In genomic region chr16:13117299-13117966, GRCm38 (mm10) we compare ENCODE assay signal across 8 mouse cellular contexts. TPM values are rescaled to one million over a fixed set of nuclear protein-coding genes. Genes with fewer than 3 reads are reported as not detected.
A peak's percentile ranks its signal among the peaks of the same experiment; 100 is the strongest.
DNase-seq lines count a peak whose midpoint lies in the region; ATAC-seq and TF ChIP-seq lines count a peak whose summit lies in the region.

No protein-coding gene starts in this region.

- H3K36me3 ChIP-seq in embryonic facial prominence, embryonic 15.5 days: peaks cover 38% of the 10 kb centered on the region
- H3K36me3 ChIP-seq in midbrain, embryonic 11.5 days (ENCODE audit: control insufficient read depth, insufficient read depth, low read length): peaks cover 6% of the 10 kb centered on the region; the same call in 1 of the 2 replicates
- H3K36me3 ChIP-seq in stomach, postnatal 0 days (ENCODE audit: control insufficient read depth, insufficient read depth, low read length): peaks cover 20% of the 10 kb centered on the region

- peak; percentile 77 for ATAC-seq in embryonic facial prominence, embryonic 15.5 days (ENCODE audit: insufficient number of reproducible peaks, low FRiP score, low TSS enrichment, low read depth)
- peak; percentile 84 for ATAC-seq in midbrain, embryonic 11.5 days (ENCODE audit: low FRiP score)
- ATAC-seq in stomach, postnatal 0 days (ENCODE audit: low FRiP score, low TSS enrichment): peak; percentile 85

- whole genome bisulfite sequencing in embryonic facial prominence, embryonic 15.5 days: 60% methylated on average over 9 of the region's 9 CpGs
- WGBS in midbrain, embryonic 11.5 days: 71% methylated on average over 9 of the region's 9 CpGs
- WGBS in stomach, postnatal 0 days: 53% methylated on average over 9 of the region's 9 CpGs

- H3K9ac ChIP-seq in embryonic facial prominence, embryonic 15.5 days: no peak overlapping the region
- no peak overlapping the region for H3K9ac ChIP-seq in midbrain, embryonic 11.5 days (ENCODE audit: low read length)
- H3K9ac ChIP-seq in stomach, postnatal 0 days (ENCODE audit: low read length): no peak overlapping the region

- no peaks in the 10 kb centered on the region for H3K27me3 ChIP-seq in embryonic facial prominence, embryonic 15.5 days
- no peaks in the 10 kb centered on the region for H3K27me3 ChIP-seq in midbrain, embryonic 11.5 days (ENCODE audit: control insufficient read depth, insufficient read depth, low read length)
- H3K27me3 ChIP-seq in stomach, postnatal 0 days (ENCODE audit: control insufficient read depth, insufficient read depth, low read length): no peaks in the 10 kb centered on the region

- peak; percentile 55 to 71 for DNase-seq in layer of hippocampus, adult 2 months (ENCODE audit: low spot score in 2 of 2)
- DNase-seq in layer of hippocampus, adult 8-10 months (ENCODE audit: low spot score in 2 of 2): no peak
- DNase-seq in heart, postnatal 4 days: peak; percentile 54
- DNase-seq in layer of hippocampus, postnatal 10 days (ENCODE audit: low spot score in 2 of 2): peak; percentile 30 to 52
- DNase-seq in midbrain, embryonic 11.5 days (ENCODE audit: low spot score, missing footprints): peak; percentile 91
- DNase-seq in stomach, postnatal 0 days (ENCODE audit: low spot score): peak; percentile 35

- H3K27ac ChIP-seq in layer of hippocampus, adult 2 months: no peak overlapping the region
- H3K27ac ChIP-seq in bone marrow macrophage, adult 2 months (ENCODE audit: insufficient read depth, low read depth, low read length): no peak overlapping the region
- no peak overlapping the region for H3K27ac ChIP-seq in embryonic facial prominence, embryonic 15.5 days (replicated peaks)
- no peak overlapping the region for H3K27ac ChIP-seq in midbrain, embryonic 11.5 days (ENCODE audit: low read depth, low read length)
- no peak overlapping the region for H3K27ac ChIP-seq in stomach, postnatal 0 days (replicated peaks)

- H3K4me1 ChIP-seq in bone marrow macrophage, adult 2 months (ENCODE audit: control insufficient read depth, insufficient read depth, low read length): peaks cover 4% of the 10 kb centered on the region; the same call in 1 of the 2 replicates
- H3K4me1 ChIP-seq in embryonic facial prominence, embryonic 15.5 days: 0 out of 2 replicates have a peak, but pooled peaks cover 7% of the 10 kb centered on the region
- H3K4me1 ChIP-seq in midbrain, embryonic 11.5 days (ENCODE audit: control insufficient read depth, insufficient read depth, low read length): no peaks in the 10 kb centered on the region
- no peaks in the 10 kb centered on the region for H3K4me1 ChIP-seq in stomach, postnatal 0 days (replicated peaks; ENCODE audit: control insufficient read depth, insufficient read depth)

- TF ChIP-seq CTCF in layer of hippocampus, adult 2 months (conservative IDR thresholded peaks at IDR 0.05): peak; percentile 91
- peak; percentile 55 for TF ChIP-seq CTCF in bone marrow macrophage, adult 2 months (IDR thresholded peaks at IDR 0.05; ENCODE audit: low read depth, low read length)
- TF ChIP-seq CTCF in stomach, postnatal 0 days (IDR thresholded peaks at IDR 0.05; ENCODE audit: low read depth): peak; percentile 87

- H3K4me3 ChIP-seq in layer of hippocampus, adult 2 months: no peak overlapping the region
- no peak overlapping the region for H3K4me3 ChIP-seq in bone marrow macrophage, adult 2 months (ENCODE audit: insufficient read depth, low read length)
- no peak overlapping the region for H3K4me3 ChIP-seq in embryonic facial prominence, embryonic 15.5 days (replicated peaks)
- no peak overlapping the region for H3K4me3 ChIP-seq in midbrain, embryonic 11.5 days (ENCODE audit: low read depth, low read length)
- no peak overlapping the region for H3K4me3 ChIP-seq in stomach, postnatal 0 days (ENCODE audit: low read depth, low read length)

- H3K4me2 ChIP-seq in embryonic facial prominence, embryonic 15.5 days (replicated peaks): no peak overlapping the region
- H3K4me2 ChIP-seq in midbrain, embryonic 11.5 days: no peak overlapping the region
- no peak overlapping the region for H3K4me2 ChIP-seq in stomach, postnatal 0 days (replicated peaks; ENCODE audit: low read depth)

- no peaks in the 10 kb centered on the region for H3K9me3 ChIP-seq in embryonic facial prominence, embryonic 15.5 days (replicated peaks)
- no peaks in the 10 kb centered on the region for H3K9me3 ChIP-seq in midbrain, embryonic 11.5 days (ENCODE audit: control insufficient read depth, low read length)
- H3K9me3 ChIP-seq in stomach, postnatal 0 days (ENCODE audit: control insufficient read depth, low read length): no peaks in the 10 kb centered on the region

- no peak for TF ChIP-seq EP300 in stomach, postnatal 0 days (optimal IDR thresholded peaks at IDR 0.05)

- TF ChIP-seq POLR2A in bone marrow macrophage, adult 2 months (IDR thresholded peaks at IDR 0.05; ENCODE audit: borderline replicate concordance, low read depth, low read length): no peak

RNA-seq across cellular contexts. Expression of gene Ercc4, which starts 7.9 kb away (rescaled TPM):
- total RNA-seq in layer of hippocampus, adult 2 months (2021): 10 to 100 TPM; 26.5 to 27.2 TPM
- 10 to 100 TPM; 22.2 to 35.9 (median 24.4) TPM for total RNA-seq in layer of hippocampus, adult 8-10 months (2022)
- polyA plus RNA-seq in bone marrow macrophage, adult 2 months (2012; ENCODE audit: insufficient read depth, insufficient read length, missing spikeins): 11.5 and 11.8 TPM in 2 replicates
- 12.2 and 13.2 TPM in 2 replicates for polyA plus RNA-seq in embryonic facial prominence, embryonic 15.5 days (2015; fragmentation: Nextera tagmentation; extraction: Ambion mirVana)
- total RNA-seq in heart, postnatal 4 days (2021): 10 to 100 TPM; 10.9 to 12.3 TPM
- 10 to 100 TPM; 24.6 to 26.5 TPM for total RNA-seq in layer of hippocampus, postnatal 10 days (2021)
- 13.7 TPM in 2 replicates for polyA plus RNA-seq in midbrain, embryonic 11.5 days (2014; fragmentation: Nextera tagmentation; extraction: Ambion mirVana)
- polyA plus RNA-seq in stomach, postnatal 0 days (2015; fragmentation: Nextera tagmentation; extraction: Ambion mirVana): 5.3 and 6.6 TPM in 2 replicates

Comparison
In these comparisons a context has a peak if more than half of its experiments do, and no peak if none do; other contexts are left out.
1. DNase-seq: peak in layer of hippocampus, adult 2 months (2 of 2), heart, postnatal 4 days (single experiment), layer of hippocampus, postnatal 10 days (2 of 2), midbrain, embryonic 11.5 days (single experiment) and stomach, postnatal 0 days (single experiment); none in layer of hippocampus, adult 8-10 months (0 of 2).
2. Peak in every context shown above with its lines, with median percentiles within 50 percentile points of each other: CTCF ChIP-seq and ATAC-seq.